Mouse (Mus musculus): ENCODE measurements at regions not wholly inside any gene's neighbourhood (a gene's known extent, or its start where the extent isn't known, plus 50 kb on each side); places are given as distances from the start of the nearest gene placed in this dataset.
A peak's percentile ranks its signal among the peaks of the same experiment; 100 is the strongest.

DNA sequence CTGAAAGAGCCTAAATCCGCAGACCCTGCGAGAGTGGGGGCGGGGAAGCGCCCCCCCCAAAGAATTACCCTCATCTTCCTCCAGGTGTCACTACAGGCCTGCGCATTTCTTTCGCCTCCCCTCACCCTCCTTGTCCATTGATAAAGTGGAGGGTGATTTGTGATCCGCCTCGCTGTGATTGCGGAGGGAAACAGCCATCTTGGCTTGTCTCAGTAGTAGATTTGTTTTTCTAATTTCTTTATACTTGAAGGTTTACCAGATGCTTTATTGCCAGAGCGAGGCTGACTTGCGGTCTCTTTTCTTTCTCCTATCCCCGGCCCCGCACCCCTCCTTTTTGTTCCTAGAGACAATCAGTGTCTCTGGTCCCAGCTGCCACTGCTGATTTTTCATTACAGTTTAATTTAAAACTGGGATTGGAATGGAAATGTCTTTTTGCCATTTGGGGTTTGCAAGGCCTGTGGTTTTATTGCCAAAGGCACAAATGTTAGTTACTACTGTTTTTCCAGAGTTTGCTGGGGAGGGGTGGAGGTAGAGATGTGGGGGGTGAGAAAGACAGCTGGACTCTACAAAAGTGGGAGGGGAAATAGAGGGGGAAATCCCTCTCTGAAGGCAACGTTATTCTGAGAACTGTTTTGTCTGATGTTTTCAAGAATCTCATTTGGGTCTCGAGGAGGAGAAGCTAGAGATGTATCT is 161.7 kb downstream of the Icos start:
- H3K27ac ChIP-seq = peak overlapping the region; percentile 86
- peak overlapping the region; percentile 43; the same call in 1 of the 2 replicates for H3K9ac ChIP-seq
- no peaks in the 10 kb centered on the region for H3K36me3 ChIP-seq
- H3K4me3 ChIP-seq = peak overlapping the region; percentile 21
- peaks cover 62% of the 10 kb centered on the region for H3K4me1 ChIP-seq
- 4% methylated on average over 15 of the region's 15 CpGs for WGBS
- H3K27me3 ChIP-seq = no peaks in the 10 kb centered on the region
- peak overlapping the region; percentile 42 for H3K4me2 ChIP-seq (replicated peaks)
- H3K9me3 ChIP-seq (replicated peaks) = no peaks in the 10 kb centered on the region
- peak; percentile 72 for ATAC-seq (ENCODE audit: low FRiP score)

DNA sequence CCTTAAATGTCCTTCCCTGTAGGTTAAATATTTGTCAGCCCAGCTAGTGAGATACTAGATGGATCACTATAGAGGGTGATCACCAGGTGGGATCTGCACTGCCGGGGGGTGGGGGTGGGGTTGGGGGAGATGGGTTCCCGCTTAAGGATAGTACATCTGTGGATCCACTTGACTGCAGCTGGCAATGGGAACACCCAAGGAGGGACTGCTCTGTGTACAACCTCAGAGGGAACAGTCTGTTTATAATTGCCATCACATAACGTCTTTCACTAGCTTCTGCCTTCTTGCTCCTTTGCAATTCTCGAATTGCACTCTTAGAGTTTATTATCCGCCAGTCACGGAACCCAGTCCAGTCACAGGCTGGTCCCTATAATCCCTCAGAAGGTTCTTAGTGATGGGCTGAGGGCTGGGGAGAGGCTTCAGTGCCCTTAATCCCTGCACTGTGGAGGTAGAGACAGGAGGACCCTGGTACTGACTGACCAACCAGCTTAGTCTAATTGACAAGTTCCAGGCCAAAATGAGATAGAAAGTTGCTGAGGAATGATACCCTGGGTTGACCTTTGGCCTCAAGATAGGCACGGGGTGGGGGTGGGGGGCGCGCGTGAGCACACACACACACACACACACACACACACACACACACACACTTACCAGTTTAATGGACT is 162.4 kb downstream of the Icos start:
- Histone ChIP-seq H3K36me3 (no peaks in the 10 kb centered on the region), H3K4me1 (peaks cover 66% of the 10 kb centered on the region), H3K27ac (peak overlapping the region; percentile 86), H3K4me2 (replicated peaks) (peak overlapping the region; percentile 42), H3K27me3 (no peaks in the 10 kb centered on the region), H3K4me3 (no peak overlapping the region), H3K9me3 (replicated peaks) (no peaks in the 10 kb centered on the region), H3K9ac (no peak overlapping the region)
- peak; percentile 77 for ATAC-seq (ENCODE audit: low FRiP score)
- 30% methylated on average over 10 of the region's 10 CpGs for WGBS

DNA sequence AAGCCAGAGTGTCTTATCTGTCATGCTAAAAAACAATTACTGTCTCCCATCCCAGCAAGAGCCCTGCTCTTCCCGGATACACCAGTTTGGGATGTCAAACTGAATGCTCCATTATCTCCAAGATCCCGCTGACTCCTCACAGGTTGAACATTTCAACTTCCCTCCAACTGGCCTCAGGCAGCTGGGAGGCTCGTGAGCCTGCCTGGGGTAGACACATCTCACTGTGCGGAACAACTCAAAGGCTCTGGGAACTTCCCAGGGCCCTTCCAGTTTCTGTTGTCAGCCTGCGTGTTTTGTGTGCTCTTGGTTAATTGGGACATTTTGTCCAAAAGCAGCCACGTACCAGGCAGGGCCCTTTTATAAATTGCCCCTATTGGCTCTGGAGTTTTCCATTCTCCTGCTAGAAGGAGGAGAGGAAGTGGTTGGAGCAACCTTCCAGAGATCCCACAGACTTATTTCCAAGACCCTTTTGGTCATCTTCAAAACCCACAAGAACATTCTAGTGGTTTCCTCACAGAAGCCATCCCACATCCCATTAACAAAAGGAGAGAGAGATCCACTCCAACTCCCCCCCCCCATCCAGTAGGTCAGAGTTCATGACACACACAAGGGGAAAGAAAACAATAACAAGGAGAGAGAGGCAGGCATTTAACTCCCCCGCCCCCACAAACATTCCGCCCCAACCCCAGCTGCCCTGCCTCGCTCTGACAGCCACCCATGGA is 163.3 kb downstream of the Icos start:
- H3K27ac ChIP-seq = peak overlapping the region; percentile 86

DNA sequence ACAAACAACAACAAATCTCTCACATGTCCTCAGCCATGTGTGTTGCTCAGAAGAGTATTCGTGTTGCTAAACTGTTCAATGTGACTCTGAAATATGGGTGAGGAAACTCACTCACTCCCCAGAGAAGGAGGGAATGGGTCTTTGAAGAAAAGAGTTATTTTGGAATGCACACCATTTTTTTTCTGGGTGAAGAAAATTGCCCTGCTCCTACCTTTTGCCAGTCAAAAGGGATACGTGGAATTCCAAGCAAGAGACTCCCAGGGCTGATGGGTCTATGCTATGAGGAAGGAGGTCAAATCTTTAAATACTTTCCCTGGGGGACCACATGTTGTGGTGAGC is 163.8 kb downstream of the Icos start:
- no peak overlapping the region for H3K4me3 ChIP-seq
- 0 out of 2 replicates have a peak overlapping the region, but pooled peaks have one; percentile 86 for H3K27ac ChIP-seq
- H3K9me3 ChIP-seq (replicated peaks) = no peaks in the 10 kb centered on the region
- no peak for ATAC-seq (ENCODE audit: low FRiP score)
- no peak overlapping the region for H3K4me2 ChIP-seq (replicated peaks)
- H3K27me3 ChIP-seq = no peaks in the 10 kb centered on the region
- H3K4me1 ChIP-seq = peaks cover 75% of the 10 kb centered on the region
- no peaks in the 10 kb centered on the region for H3K36me3 ChIP-seq
- H3K9ac ChIP-seq = no peak overlapping the region
- 19% methylated on average over 2 of the region's 2 CpGs for WGBS

More for the DNA sequence above, 163.3 kb downstream of the Icos start:
- 12% methylated on average over 9 of the region's 9 CpGs for WGBS
- Histone ChIP-seq H3K27me3 (no peaks in the 10 kb centered on the region), H3K4me1 (peaks cover 71% of the 10 kb centered on the region), H3K9ac (no peak overlapping the region), H3K9me3 (replicated peaks) (no peaks in the 10 kb centered on the region), H3K4me2 (replicated peaks) (no peak overlapping the region), H3K4me3 (no peak overlapping the region), H3K36me3 (no peaks in the 10 kb centered on the region)
- no peak for ATAC-seq (ENCODE audit: low FRiP score)

DNA sequence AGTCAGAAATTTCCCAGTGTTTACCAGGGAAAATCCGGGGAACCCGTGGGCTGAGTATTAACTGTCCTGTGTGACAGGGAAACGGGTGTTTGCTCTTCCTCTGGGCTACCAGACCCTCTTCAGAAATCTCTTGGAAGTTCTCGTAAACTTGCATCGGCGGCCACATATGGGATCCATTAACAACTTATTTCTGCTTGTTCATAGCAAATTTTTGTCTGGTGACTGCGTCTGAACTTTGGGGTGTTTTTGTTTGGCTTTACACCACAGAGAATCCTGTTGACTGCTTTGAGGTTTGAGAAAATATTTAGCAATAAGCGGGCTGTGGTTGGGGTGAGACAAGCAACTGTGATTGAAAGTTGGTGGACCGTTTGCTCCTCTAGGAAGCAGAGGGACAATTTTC is 164.2 kb downstream of the Icos start:
- no peak for ATAC-seq (ENCODE audit: low FRiP score)
- 39% methylated on average over 9 of the region's 9 CpGs for WGBS
- H3K27ac ChIP-seq = no peak overlapping the region
- no peak overlapping the region for H3K9ac ChIP-seq
- H3K36me3 ChIP-seq = no peaks in the 10 kb centered on the region
- no peak overlapping the region for H3K4me3 ChIP-seq
- no peak overlapping the region for H3K4me2 ChIP-seq (replicated peaks)
- peaks cover 76% of the 10 kb centered on the region for H3K4me1 ChIP-seq
- no peaks in the 10 kb centered on the region for H3K27me3 ChIP-seq
- H3K9me3 ChIP-seq (replicated peaks) = no peaks in the 10 kb centered on the region

DNA sequence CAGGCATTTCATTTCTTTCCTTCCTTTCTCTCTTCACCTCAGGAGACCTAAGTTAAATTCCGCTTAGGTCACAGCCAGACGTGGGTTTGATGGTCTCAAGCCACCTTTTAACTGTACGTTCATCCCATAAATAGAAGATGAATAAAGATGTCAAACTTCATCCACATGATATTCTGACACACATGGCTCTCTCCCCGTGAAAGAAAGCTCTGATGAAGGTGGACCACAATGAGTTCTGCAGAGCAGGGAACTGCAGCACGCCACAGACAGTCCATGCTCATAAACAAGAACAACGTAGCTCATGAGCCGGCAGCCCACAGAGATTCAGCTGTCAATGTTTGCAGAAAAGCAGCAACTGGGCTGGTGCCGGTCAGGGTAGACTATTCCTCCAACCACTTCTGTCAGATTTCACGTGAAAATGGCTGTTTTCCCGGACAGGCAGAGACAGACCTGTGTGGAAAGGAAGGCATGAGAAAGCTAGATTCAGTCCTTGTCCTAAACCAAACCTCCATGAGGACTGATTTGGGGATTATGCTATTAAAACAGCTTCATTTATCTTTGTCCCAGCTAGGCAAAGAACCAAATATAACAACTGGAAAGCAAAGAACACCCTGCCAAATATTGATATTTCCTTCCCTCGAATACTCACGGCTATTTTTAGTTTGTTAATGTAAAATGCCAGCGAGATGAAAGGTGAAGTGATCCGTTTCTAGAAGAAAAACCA is 165.5 kb downstream of the Icos start:
- H3K4me3 ChIP-seq = no peak overlapping the region
- H3K36me3 ChIP-seq = no peaks in the 10 kb centered on the region
- H3K4me2 ChIP-seq (replicated peaks) = no peak overlapping the region
- H3K27me3 ChIP-seq = no peaks in the 10 kb centered on the region
- H3K27ac ChIP-seq = peak overlapping the region; percentile 67
- no peak overlapping the region; the same call in 1 of the 2 replicates for H3K9ac ChIP-seq
- H3K4me1 ChIP-seq = peaks cover 74% of the 10 kb centered on the region
- H3K9me3 ChIP-seq (replicated peaks) = no peaks in the 10 kb centered on the region
- ATAC-seq (ENCODE audit: low FRiP score) = no peak
- WGBS = 28% methylated on average over 14 of the region's 14 CpGs

DNA sequence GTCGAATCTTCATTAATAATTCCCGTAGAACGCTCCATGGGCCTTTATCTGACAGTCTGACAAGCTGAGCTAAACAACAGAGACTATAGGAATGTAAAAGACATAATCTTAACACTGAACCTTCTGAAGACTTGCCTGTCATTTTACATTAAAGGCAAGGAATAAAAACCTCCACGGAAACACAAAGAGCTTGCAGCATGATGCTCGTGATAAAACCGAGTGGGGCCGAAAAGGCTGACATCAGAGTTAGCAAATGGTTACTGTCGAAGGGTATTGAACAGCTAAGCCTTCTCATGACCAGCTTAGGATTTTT is 166.0 kb downstream of the Icos start:
- H3K4me2 ChIP-seq (replicated peaks) = no peak overlapping the region
- H3K9ac ChIP-seq = no peak overlapping the region
- H3K27me3 ChIP-seq = no peaks in the 10 kb centered on the region
- H3K4me3 ChIP-seq = no peak overlapping the region
- WGBS = 43% methylated on average over 8 of the region's 8 CpGs
- peak overlapping the region; percentile 67 for H3K27ac ChIP-seq
- H3K9me3 ChIP-seq (replicated peaks) = no peaks in the 10 kb centered on the region
- ATAC-seq (ENCODE audit: low FRiP score) = no peak
- H3K4me1 ChIP-seq = peaks cover 69% of the 10 kb centered on the region
- no peaks in the 10 kb centered on the region for H3K36me3 ChIP-seq

DNA sequence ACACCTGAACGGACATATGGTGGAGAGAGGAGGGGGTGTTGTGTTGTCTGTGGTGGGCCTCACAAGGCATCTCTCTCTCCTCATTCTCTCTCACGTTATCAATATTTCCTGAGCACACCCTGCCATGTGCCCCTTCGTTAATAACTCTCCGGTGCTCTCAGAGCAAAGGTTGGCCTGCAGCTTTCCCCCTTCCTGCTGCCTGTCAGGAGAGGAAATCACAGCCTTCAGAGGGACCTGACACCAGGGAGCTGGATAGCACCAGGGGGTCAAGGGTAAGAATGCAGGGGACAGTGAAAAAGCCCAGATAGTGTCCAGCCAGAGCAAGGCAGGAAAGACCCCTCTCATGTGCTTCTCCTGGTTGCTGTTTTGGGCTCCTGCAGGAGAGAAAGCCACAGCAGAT is 167.3 kb downstream of the Icos start:
- Histone ChIP-seq H3K36me3 (no peaks in the 10 kb centered on the region), H3K9me3 (replicated peaks) (no peaks in the 10 kb centered on the region), H3K9ac (no peak overlapping the region), H3K27ac (peak overlapping the region; percentile 66; the same call in 1 of the 2 replicates), H3K4me3 (no peak overlapping the region), H3K4me1 (peaks cover 59% of the 10 kb centered on the region), H3K27me3 (no peaks in the 10 kb centered on the region), H3K4me2 (replicated peaks) (no peak overlapping the region)
- ATAC-seq (ENCODE audit: low FRiP score) = no peak
- 30% methylated on average over 4 of the region's 4 CpGs for WGBS

DNA sequence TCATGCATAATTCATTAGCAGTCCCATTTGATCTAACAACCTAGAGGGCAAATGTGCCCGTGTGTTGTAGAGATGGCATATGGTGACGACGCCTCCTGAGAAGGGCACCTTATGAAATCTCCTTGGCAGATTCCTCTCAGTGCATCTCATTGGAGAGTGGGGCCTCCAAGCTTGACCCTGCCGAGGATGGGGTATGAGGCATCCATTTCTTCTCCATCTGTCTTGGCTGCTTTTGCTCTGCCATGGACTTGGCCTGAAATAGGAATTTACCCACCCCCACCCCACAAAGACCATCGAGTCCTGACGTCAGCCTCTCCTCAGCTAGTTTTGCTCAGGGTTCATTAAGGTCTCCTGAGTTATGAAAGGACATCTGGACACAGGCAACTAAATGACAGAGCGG is 167.8 kb downstream of the Icos start:
- Histone ChIP-seq H3K9ac (no peak overlapping the region), H3K4me2 (replicated peaks) (no peak overlapping the region), H3K27ac (peak overlapping the region; percentile 66; the same call in 1 of the 2 replicates), H3K27me3 (no peaks in the 10 kb centered on the region), H3K9me3 (replicated peaks) (no peaks in the 10 kb centered on the region), H3K4me1 (peaks cover 54% of the 10 kb centered on the region), H3K4me3 (no peak overlapping the region), H3K36me3 (no peaks in the 10 kb centered on the region)
- ATAC-seq (ENCODE audit: low FRiP score) = no peak; the same call in 1 of the 2 replicates
- 39% methylated on average over 7 of the region's 7 CpGs for WGBS

DNA sequence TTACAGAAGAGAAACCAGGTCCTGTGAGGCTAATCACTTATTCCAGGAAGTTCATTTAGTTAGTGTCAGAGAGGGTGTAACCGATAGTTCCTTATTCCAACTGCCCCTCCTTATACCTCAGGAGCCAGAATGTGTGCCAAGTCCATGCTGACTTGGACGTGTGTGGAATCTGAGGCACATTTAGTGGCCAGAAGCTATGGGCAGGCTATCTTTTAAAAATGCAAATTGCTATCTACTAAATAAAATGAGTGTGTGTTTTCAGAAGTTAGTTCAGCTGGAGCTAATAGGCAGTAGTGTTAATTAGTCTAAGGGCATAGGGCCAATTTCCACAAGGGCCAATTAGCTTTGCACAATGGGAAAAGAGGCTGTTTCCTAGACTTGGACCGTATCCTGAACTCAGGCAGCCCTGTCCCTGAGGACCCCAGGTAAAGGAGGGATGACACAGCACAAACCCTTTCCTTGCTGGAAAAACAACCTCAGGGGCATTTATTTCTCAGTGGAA is 168.5 kb downstream of the Icos start:
- WGBS = 33% methylated on average over 3 of the region's 3 CpGs
- H3K36me3 ChIP-seq = no peaks in the 10 kb centered on the region
- H3K27me3 ChIP-seq = no peaks in the 10 kb centered on the region
- no peak overlapping the region for H3K27ac ChIP-seq
- H3K4me1 ChIP-seq = peaks cover 47% of the 10 kb centered on the region
- no peak overlapping the region for H3K9ac ChIP-seq
- no peak for ATAC-seq (ENCODE audit: low FRiP score)
- no peak overlapping the region for H3K4me2 ChIP-seq (replicated peaks)
- no peak overlapping the region for H3K4me3 ChIP-seq
- H3K9me3 ChIP-seq (replicated peaks) = no peaks in the 10 kb centered on the region

DNA sequence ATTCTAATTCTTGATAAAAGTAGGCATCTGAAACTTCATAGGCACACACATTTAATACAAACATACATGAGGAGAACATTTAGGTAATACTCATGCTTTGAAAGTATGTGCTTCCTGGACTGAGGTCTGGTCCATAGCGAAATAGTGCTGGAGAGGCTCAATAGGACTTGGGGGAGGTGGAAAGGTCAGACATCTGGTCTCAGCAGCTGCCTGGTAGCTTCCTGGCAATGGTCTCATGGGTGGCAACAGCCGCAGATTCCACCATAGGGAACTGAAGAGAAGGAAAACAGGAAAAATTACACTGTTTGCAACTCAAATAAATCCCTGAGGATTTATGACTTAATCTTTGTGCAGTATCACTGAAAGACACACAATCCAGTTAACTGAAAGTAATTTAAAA is 174.0 kb downstream of the Icos start:
- no peak for ATAC-seq (ENCODE audit: low FRiP score)
- WGBS = 62% methylated on average over 2 of the region's 2 CpGs
- Histone ChIP-seq H3K4me3 (no peak overlapping the region), H3K36me3 (no peaks in the 10 kb centered on the region), H3K27me3 (no peaks in the 10 kb centered on the region), H3K4me2 (replicated peaks) (no peak overlapping the region), H3K4me1 (no peaks in the 10 kb centered on the region), H3K9me3 (replicated peaks) (no peaks in the 10 kb centered on the region), H3K27ac (no peak overlapping the region), H3K9ac (no peak overlapping the region)

DNA sequence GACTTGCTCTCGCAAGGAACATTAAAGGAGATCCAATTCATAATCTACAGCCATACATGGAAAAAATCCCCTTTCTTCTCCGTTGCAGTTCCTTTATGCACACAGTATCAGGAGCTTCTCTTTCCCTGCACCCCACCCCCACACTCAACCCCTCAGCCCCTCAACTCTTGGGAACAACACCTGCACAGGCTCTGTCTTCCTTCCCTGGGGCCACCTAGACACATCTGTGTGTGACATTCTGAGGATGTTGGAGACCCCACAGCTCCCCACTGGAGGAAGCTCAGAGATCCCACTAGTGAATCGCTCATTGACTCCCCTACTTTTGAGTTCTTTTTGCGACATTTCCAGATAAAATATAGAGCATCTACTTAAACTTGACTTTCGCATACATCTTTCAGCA is 174.4 kb downstream of the Icos start:
- ATAC-seq (ENCODE audit: low FRiP score) = no peak
- no peaks in the 10 kb centered on the region for H3K9me3 ChIP-seq (replicated peaks)
- no peak overlapping the region for H3K9ac ChIP-seq
- H3K27ac ChIP-seq = no peak overlapping the region
- H3K4me3 ChIP-seq = no peak overlapping the region
- H3K4me1 ChIP-seq = no peaks in the 10 kb centered on the region
- no peaks in the 10 kb centered on the region for H3K36me3 ChIP-seq
- WGBS = 83% methylated on average over 5 of the region's 5 CpGs
- no peaks in the 10 kb centered on the region for H3K27me3 ChIP-seq
- H3K4me2 ChIP-seq (replicated peaks) = no peak overlapping the region
